Mouse (Mus musculus) liver (tissue): ENCODE results near the gene Ifnl2.
"Not testable (repeated sequence)": the region's sequence is repeated elsewhere in the genome, so short reads cannot be mapped to it uniquely, and the experiment has no call there.

Experiments used
- DNase-seq: peaks from one replicate; pipeline ENCODE4 v3.0.0-alpha.2; 2020; ENCODE audit warnings: mixed read lengths

Gene Ifnl2

GRCm38 (mm10) chr7:28510405-28510974 lies at the start of gene Ifnl2:
Gene Ifnl2 (minus strand): TSS chr7:28510455.
- DNase-seq: not testable (repeated sequence)

- no peak for DNase-seq
Measured at GRCm38 (mm10) chr7:28558486-28558885, 48.2 kb upstream of the Ifnl2 start.

- DNase-seq: peak; percentile 30
Measured at GRCm38 (mm10) chr7:28557708-28558107, 47.5 kb upstream of the Ifnl2 start.

- no peak for DNase-seq
Measured at GRCm38 (mm10) chr7:28557069-28557468, 46.8 kb upstream of the Ifnl2 start.

GRCm38 (mm10) chr7:28555939-28556535 lies 45.8 kb upstream of the Ifnl2 start:
- DNase-seq: no peak

- DNase-seq: no peak
Measured at GRCm38 (mm10) chr7:28553076-28553475, 42.8 kb upstream of the Ifnl2 start.

- DNase-seq: no peak
Measured at GRCm38 (mm10) chr7:28547628-28548027, 37.4 kb upstream of the Ifnl2 start.

GRCm38 (mm10) chr7:28547154-28547553 lies 36.9 kb upstream of the Ifnl2 start, which contains the start of gene Nccrp1:
Gene Nccrp1 (minus strand): TSS chr7:28547254.
- no peak for DNase-seq

GRCm38 (mm10) chr7:28546649-28547048 lies 36.4 kb upstream of the Ifnl2 start:
- DNase-seq: no peak

GRCm38 (mm10) chr7:28545891-28546210 lies 35.6 kb upstream of the Ifnl2 start:
- no peak for DNase-seq

GRCm38 (mm10) chr7:28545048-28545890 lies 35.0 kb upstream of the Ifnl2 start:
- no peak for DNase-seq

- no peak for DNase-seq
Measured at GRCm38 (mm10) chr7:28544051-28544601, 33.9 kb upstream of the Ifnl2 start.

- DNase-seq: no peak
Measured at GRCm38 (mm10) chr7:28540526-28540925, 30.3 kb upstream of the Ifnl2 start, which contains the start of gene Sycn. Gene Sycn (plus strand): TSS chr7:28540885.

- DNase-seq: not testable (repeated sequence)
Measured at GRCm38 (mm10) chr7:28538886-28539285, 28.6 kb upstream of the Ifnl2 start.

- DNase-seq: no peak
Measured at GRCm38 (mm10) chr7:28532005-28532404, 21.8 kb upstream of the Ifnl2 start.

GRCm38 (mm10) chr7:28527922-28528719 lies 17.9 kb upstream of the Ifnl2 start:
- peak; percentile 80 for DNase-seq

- not testable (repeated sequence) for DNase-seq
Measured at GRCm38 (mm10) chr7:28522536-28522935, 12.3 kb upstream of the Ifnl2 start, which contains the start of gene Ifnl3. Gene Ifnl3 (plus strand): TSS chr7:28522836.

GRCm38 (mm10) chr7:28511441-28511840 lies 1.2 kb upstream of the Ifnl2 start:
- no peak for DNase-seq

GRCm38 (mm10) chr7:28509121-28509520 lies 1.1 kb downstream of the Ifnl2 start:
- not testable (repeated sequence) for DNase-seq

GRCm38 (mm10) chr7:28505585-28505984 lies 4.7 kb downstream of the Ifnl2 start:
- no peak for DNase-seq

GRCm38 (mm10) chr7:28495426-28495825 lies 14.8 kb downstream of the Ifnl2 start:
- no peak for DNase-seq

- no peak for DNase-seq
Measured at GRCm38 (mm10) chr7:28492310-28492709, 17.9 kb downstream of the Ifnl2 start.

- DNase-seq: no peak
Measured at GRCm38 (mm10) chr7:28490903-28491302, 19.4 kb downstream of the Ifnl2 start.
